Mouse (Mus musculus) ES-Bruce4 (cell line): ENCODE results near the gene Clec2e.
"Not testable (repeated sequence)": the region's sequence is repeated elsewhere in the genome, so short reads cannot be mapped to it uniquely, and the experiment has no call there.

Experiments used
- CTCF ChIP-seq: IDR thresholded peaks from one replicate; pipeline ENCODE4 v1.8.1; 2011; ENCODE audit warnings: low read depth, low read length
- EP300 ChIP-seq: IDR thresholded peaks from 2 replicates; pipeline ENCODE4 v1.6.1; 2011; ENCODE audit warnings: low read depth, low read length; ENCODE audit not compliant: insufficient read depth

GRCm38 (mm10) chr6:129086031-129086430, 14.7 kb downstream of the Clec2e start:
- TF ChIP-seq CTCF, EP300: not testable (repeated sequence)
